Mouse (Mus musculus): ENCODE data around the gene Gfer. TPM values are rescaled to one million over a fixed set of nuclear protein-coding genes. Genes with fewer than 3 reads are reported as not detected.
"Not testable (repeated sequence)": the region's sequence is repeated elsewhere in the genome, so short reads cannot be mapped to it uniquely, and the experiment has no call there.

Gfer gene
- polyA plus RNA-seq, 1 experiment from 2014 or later: 27.7 TPM

GRCm38 (mm10) chr17:24672141-24672540 is 23.8 kb downstream of the Gfer start:
- ATAC-seq (ENCODE audit: low FRiP score, low TSS enrichment) (peak; percentile 18; the same call in 1 of the 2 replicates), DNase-seq (ENCODE audit: low spot score) (peak; percentile 67)
- Histone ChIP-seq H3K27ac (replicated peaks) (peak overlapping the region; percentile 20; the same call in 1 of the 2 replicates), H3K9me3 (ENCODE audit: control insufficient read depth, low read length) (no peaks in the 10 kb centered on the region), H3K4me2 (replicated peaks; ENCODE audit: low read depth) (no peak overlapping the region), H3K36me3 (ENCODE audit: control insufficient read depth, insufficient read depth, low read length) (peaks cover 10% of the 10 kb centered on the region), H3K27me3 (ENCODE audit: control insufficient read depth, insufficient read depth, low read length) (no peaks in the 10 kb centered on the region), H3K4me3 (ENCODE audit: low read depth, low read length) (no peak overlapping the region), H3K4me1 (replicated peaks; ENCODE audit: control insufficient read depth, insufficient read depth) (peaks cover 3% of the 10 kb centered on the region; the same call in 1 of the 2 replicates), H3K9ac (ENCODE audit: low read length) (no peak overlapping the region)
- TF ChIP-seq EP300 (optimal IDR thresholded peaks at IDR 0.05): no peak
- TF ChIP-seq CTCF (IDR thresholded peaks at IDR 0.05; ENCODE audit: low read depth): no peak
- WGBS: 13% methylated on average over 5 of the region's 5 CpGs

- 0 out of 2 replicates have a peak, but pooled peaks cover 3% of the 10 kb centered on the region for H3K36me3 ChIP-seq (ENCODE audit: control insufficient read depth, insufficient read depth, low read length)
- DNase-seq (ENCODE audit: low spot score) (no peak), ATAC-seq (ENCODE audit: low FRiP score, low TSS enrichment) (no peak)
- H3K4me2 ChIP-seq (replicated peaks; ENCODE audit: low read depth): peak overlapping the region; percentile 25
- H3K4me1 ChIP-seq (replicated peaks; ENCODE audit: control insufficient read depth, insufficient read depth): peaks cover 3% of the 10 kb centered on the region; the same call in 1 of the 2 replicates
- H3K9ac ChIP-seq (ENCODE audit: low read length): peak overlapping the region; percentile 38; the same call in 1 of the 2 replicates
- H3K27me3 ChIP-seq (ENCODE audit: control insufficient read depth, insufficient read depth, low read length): no peaks in the 10 kb centered on the region
- H3K27ac ChIP-seq (replicated peaks): no peak overlapping the region; the same call in 1 of the 2 replicates
- H3K9me3 ChIP-seq (ENCODE audit: control insufficient read depth, low read length): no peaks in the 10 kb centered on the region
- WGBS: 61% methylated on average over 5 of the region's 5 CpGs
- no peak overlapping the region for H3K4me3 ChIP-seq (ENCODE audit: low read depth, low read length)
- TF ChIP-seq EP300 (optimal IDR thresholded peaks at IDR 0.05) (no peak), CTCF (IDR thresholded peaks at IDR 0.05; ENCODE audit: low read depth) (no peak)
These were observed 24.6 kb downstream of the Gfer start for GRCm38 (mm10) chr17:24671346-24671745.

GRCm38 (mm10) chr17:24670246-24670844 is 25.6 kb downstream of the Gfer start:
- no peaks in the 10 kb centered on the region for H3K27me3 ChIP-seq (ENCODE audit: control insufficient read depth, insufficient read depth, low read length)
- H3K27ac ChIP-seq (replicated peaks): peak overlapping the region; percentile 91
- no peaks in the 10 kb centered on the region for H3K9me3 ChIP-seq (ENCODE audit: control insufficient read depth, low read length)
- DNase-seq (ENCODE audit: low spot score) (no peak), ATAC-seq (ENCODE audit: low FRiP score, low TSS enrichment) (no peak)
- 0 out of 2 replicates have a peak, but pooled peaks cover 3% of the 10 kb centered on the region for H3K36me3 ChIP-seq (ENCODE audit: control insufficient read depth, insufficient read depth, low read length)
- WGBS: 6% methylated on average over 8 of the region's 8 CpGs
- H3K9ac ChIP-seq (ENCODE audit: low read length): peak overlapping the region; percentile 95
- H3K4me1 ChIP-seq (replicated peaks; ENCODE audit: control insufficient read depth, insufficient read depth): peaks cover 3% of the 10 kb centered on the region; the same call in 1 of the 2 replicates
- H3K4me3 ChIP-seq (ENCODE audit: low read depth, low read length): peak overlapping the region; percentile 99
- TF ChIP-seq CTCF (IDR thresholded peaks at IDR 0.05; ENCODE audit: low read depth) (no peak), EP300 (optimal IDR thresholded peaks at IDR 0.05) (no peak)
- peak overlapping the region; percentile 90 for H3K4me2 ChIP-seq (replicated peaks; ENCODE audit: low read depth)

DNA sequence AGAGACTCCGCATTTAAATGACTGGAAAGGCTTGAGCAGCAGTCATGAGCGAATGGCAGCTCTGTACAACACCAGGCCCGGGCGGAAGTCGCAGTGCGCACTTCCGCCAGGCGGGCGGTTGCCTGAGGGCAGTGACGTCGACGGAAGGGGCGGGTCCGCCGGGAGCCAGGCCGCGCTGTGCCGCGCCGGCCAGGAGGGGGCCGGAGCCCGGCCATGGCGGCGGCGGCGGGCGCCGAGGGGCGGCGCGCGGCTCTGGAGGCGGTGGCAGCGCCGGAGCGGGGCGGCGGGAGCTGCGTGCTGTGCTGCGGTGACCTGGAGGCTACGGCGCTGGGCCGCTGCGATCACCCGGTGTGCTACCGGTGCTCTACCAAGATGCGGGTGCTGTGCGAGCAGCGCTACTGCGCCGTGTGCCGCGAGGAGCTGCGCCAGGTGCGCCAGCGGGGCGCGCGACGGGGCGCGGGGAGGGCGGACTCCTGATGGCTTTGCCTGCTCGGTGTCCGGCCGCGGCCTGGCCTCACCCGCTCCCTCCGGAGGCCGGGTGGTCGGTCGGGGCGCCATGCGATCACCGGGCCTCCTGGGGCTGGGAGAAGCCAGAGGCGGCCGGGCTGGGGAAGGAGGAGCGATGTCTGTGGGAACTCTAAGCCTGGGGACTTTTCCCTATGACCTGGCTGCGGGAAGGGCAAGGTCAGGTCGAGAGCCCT is 26.3 kb downstream of the Gfer start, which contains the start of gene Zfp598:
TSS of gene Zfp598 (plus strand) at position 143 of the 701 bp plus-strand sequence.
- Histone ChIP-seq H3K9ac (ENCODE audit: low read length) (peak within 1 kb of the TSS; percentile 95), H3K9me3 (ENCODE audit: control insufficient read depth, low read length) (no peaks in the 10 kb centered on the region), H3K4me3 (ENCODE audit: low read depth, low read length) (peak within 1 kb of the TSS; percentile 99), H3K27me3 (ENCODE audit: control insufficient read depth, insufficient read depth, low read length) (no peaks in the 10 kb centered on the region), H3K4me2 (replicated peaks; ENCODE audit: low read depth) (peak within 1 kb of the TSS; percentile 90), H3K27ac (replicated peaks) (peak within 1 kb of the TSS; percentile 91), H3K36me3 (ENCODE audit: control insufficient read depth, insufficient read depth, low read length) (0 out of 2 replicates have a peak, but pooled peaks cover 3% of the 10 kb centered on the region), H3K4me1 (replicated peaks; ENCODE audit: control insufficient read depth, insufficient read depth) (peaks cover 3% of the 10 kb centered on the region; the same call in 1 of the 2 replicates)
- ATAC-seq (ENCODE audit: low FRiP score, low TSS enrichment): peak; percentile 97
- peak; percentile 45 for TF ChIP-seq CTCF (IDR thresholded peaks at IDR 0.05; ENCODE audit: low read depth)
- TF ChIP-seq EP300 (optimal IDR thresholded peaks at IDR 0.05): no peak
- peak; percentile 95 for DNase-seq (ENCODE audit: low spot score)
- 1% methylated on average over 57 of the region's 80 CpGs for WGBS

DNA sequence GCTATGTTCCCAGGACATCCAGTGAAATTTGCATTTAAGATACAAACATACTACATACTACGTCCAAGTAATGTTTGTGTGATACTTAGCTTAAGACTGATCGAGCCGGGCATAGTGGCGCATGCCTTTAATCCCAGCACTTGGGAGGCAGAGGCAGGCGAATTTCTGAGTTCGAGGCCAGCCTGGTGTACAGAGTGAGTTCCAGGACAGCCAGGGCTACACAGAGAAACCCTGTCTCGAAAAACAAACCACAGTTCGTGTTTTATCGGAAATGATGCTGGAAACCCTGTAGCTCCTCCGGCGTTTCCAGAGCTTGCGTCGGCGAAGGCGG is 26.8 kb downstream of the Gfer start:
- H3K36me3 ChIP-seq (ENCODE audit: control insufficient read depth, insufficient read depth, low read length); DNase-seq (ENCODE audit: low spot score); H3K9me3 ChIP-seq (ENCODE audit: control insufficient read depth, low read length); ATAC-seq (ENCODE audit: low FRiP score, low TSS enrichment); H3K4me1 ChIP-seq (replicated peaks; ENCODE audit: control insufficient read depth, insufficient read depth); H3K27me3 ChIP-seq (ENCODE audit: control insufficient read depth, insufficient read depth, low read length): not testable (repeated sequence)
- Histone ChIP-seq H3K9ac (ENCODE audit: low read length) (peak overlapping the region; percentile 38; the same call in 1 of the 2 replicates), H3K4me3 (ENCODE audit: low read depth, low read length) (peak overlapping the region; percentile 99), H3K4me2 (replicated peaks; ENCODE audit: low read depth) (peak overlapping the region; percentile 55), H3K27ac (replicated peaks) (peak overlapping the region; percentile 91)
- WGBS: 10% methylated on average over 15 of the region's 15 CpGs

DNA sequence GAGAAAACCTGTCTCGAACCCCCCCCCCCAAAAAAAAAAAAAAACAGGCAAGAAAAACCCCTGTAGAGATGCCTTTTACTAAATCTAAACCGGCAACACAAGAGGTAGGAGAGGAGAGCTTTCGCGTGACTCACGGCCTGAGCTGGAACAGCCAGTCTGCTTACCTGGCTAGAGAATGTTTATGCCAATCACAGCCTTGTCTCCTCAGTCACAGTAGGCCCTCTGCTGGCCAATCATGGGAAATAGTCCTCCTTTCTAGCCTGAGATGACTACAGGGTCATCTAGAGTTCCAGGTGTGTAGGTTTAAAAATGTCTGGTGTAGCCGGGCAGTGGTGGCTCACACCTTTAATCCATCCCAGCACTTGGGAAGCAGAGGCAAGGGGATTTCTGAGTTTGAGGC is 28.5 kb downstream of the Gfer start:
- Histone ChIP-seq H3K36me3 (ENCODE audit: control insufficient read depth, insufficient read depth, low read length) (no peaks in the 10 kb centered on the region), H3K4me1 (replicated peaks; ENCODE audit: control insufficient read depth, insufficient read depth) (peaks cover 3% of the 10 kb centered on the region; the same call in 1 of the 2 replicates), H3K9ac (ENCODE audit: low read length) (no peak overlapping the region), H3K4me2 (replicated peaks; ENCODE audit: low read depth) (no peak overlapping the region), H3K27ac (replicated peaks) (no peak overlapping the region), H3K27me3 (ENCODE audit: control insufficient read depth, insufficient read depth, low read length) (no peaks in the 10 kb centered on the region), H3K4me3 (ENCODE audit: low read depth, low read length) (no peak overlapping the region), H3K9me3 (ENCODE audit: control insufficient read depth, low read length) (no peaks in the 10 kb centered on the region)
- TF ChIP-seq CTCF (IDR thresholded peaks at IDR 0.05; ENCODE audit: low read depth): peak; percentile 85
- no peak for TF ChIP-seq EP300 (optimal IDR thresholded peaks at IDR 0.05)
- 9% methylated on average over 6 of the region's 6 CpGs for WGBS
- ATAC-seq (ENCODE audit: low FRiP score, low TSS enrichment) (peak; percentile 68), DNase-seq (ENCODE audit: low spot score) (peak; percentile 84)

- not testable (repeated sequence) for H3K27ac ChIP-seq (replicated peaks); H3K36me3 ChIP-seq (ENCODE audit: control insufficient read depth, insufficient read depth, low read length); H3K9me3 ChIP-seq (ENCODE audit: control insufficient read depth, low read length); DNase-seq (ENCODE audit: low spot score); H3K4me1 ChIP-seq (replicated peaks; ENCODE audit: control insufficient read depth, insufficient read depth); ATAC-seq (ENCODE audit: low FRiP score, low TSS enrichment); H3K4me2 ChIP-seq (replicated peaks; ENCODE audit: low read depth); H3K9ac ChIP-seq (ENCODE audit: low read length); H3K27me3 ChIP-seq (ENCODE audit: control insufficient read depth, insufficient read depth, low read length); H3K4me3 ChIP-seq (ENCODE audit: low read depth, low read length)
- WGBS: 59% methylated on average over 7 of the region's 7 CpGs
These were observed 28.9 kb downstream of the Gfer start for GRCm38 (mm10) chr17:24667011-24667410.

Data from stomach, postnatal 0 days (tissue).